Mouse (Mus musculus) hindbrain, embryonic 12.5 days (tissue): ENCODE measurements around the gene Tmem230. TPM values are rescaled to one million over a fixed set of nuclear protein-coding genes. Genes with fewer than 3 reads are reported as not detected.

Source experiments
- ATAC-seq: fragments of 200-750 bp; cut with Nextera tagmentation; 2 replicates; pipeline ENCODE4 v1.8.0; 2017; ENCODE audit warnings: moderate TSS enrichment; ENCODE audit not compliant: low FRiP score
- H3K27ac ChIP-seq: fragments of 300-500 bp; sonication (generic); 2 replicates; pipeline ENCODE4 v1.5.1; 2016; ENCODE audit warnings: mild to moderate bottlenecking
- H3K27me3 ChIP-seq: fragments of 300-500 bp; sonication (generic); 2 replicates; pipeline ENCODE4 v1.6.1; 2016; ENCODE audit warnings: mild to moderate bottlenecking
- H3K36me3 ChIP-seq: fragments of 300-500 bp; sonication (generic); 2 replicates; pipeline ENCODE4 v1.6.1; 2016; ENCODE audit warnings: mild to moderate bottlenecking
- H3K4me1 ChIP-seq: fragments of 300-500 bp; sonication (generic); 2 replicates; pipeline ENCODE4 v1.6.1; 2016
- H3K4me2 ChIP-seq: fragments of 300-500 bp; sonication (generic); replicated peaks from 2 replicates; pipeline ENCODE4 v1.6.1; 2016; ENCODE audit warnings: mild to moderate bottlenecking
- H3K4me3 ChIP-seq: fragments of 300-500 bp; sonication (generic); 2 replicates; pipeline ENCODE4 v1.5.1; 2016; ENCODE audit warnings: mild to moderate bottlenecking
- H3K9ac ChIP-seq: fragments of 300-500 bp; sonication (generic); 2 replicates; pipeline ENCODE4 v1.6.1; 2016; ENCODE audit warnings: mild to moderate bottlenecking, moderate library complexity
- H3K9me3 ChIP-seq: fragments of 300-500 bp; sonication (generic); replicated peaks from 2 replicates; pipeline ENCODE4 v1.6.1; 2016; ENCODE audit warnings: mild to moderate bottlenecking
- WGBS: fragments of 180-500 bp; shearing (Covaris S2); methylation state at CpG from one replicate; pipeline ENCODE4 v1.1.7; 2016; 5-methylcytosine and 5-hydroxymethylcytosine counted together
- polyA plus RNA-seq: library from polyadenylated mRNA; unstranded; fragments of >200 nt; fragmentation: Nextera tagmentation; extraction: Ambion mirVana; gene quantifications from 2 replicates; pipeline ENCODE4 v1.2.1, GENCODE M21; 2016

Tmem230 gene
- polyA plus RNA-seq, 1 experiment from 2014 or later, result 56.5 TPM

GRCm38 (mm10) chr2:132266086-132266485 lies 18.5 kb upstream of the Tmem230 start:
- ATAC-seq, result no peak
- no peak overlapping the region for H3K4me2 ChIP-seq
- no peaks in the 10 kb centered on the region for H3K36me3 ChIP-seq
- no peak overlapping the region for H3K9ac ChIP-seq
- H3K4me3 ChIP-seq, result no peak overlapping the region
- H3K27me3 ChIP-seq, result no peaks in the 10 kb centered on the region
- no peak overlapping the region for H3K27ac ChIP-seq
- H3K9me3 ChIP-seq, result no peaks in the 10 kb centered on the region
- H3K4me1 ChIP-seq, result peaks cover 14% of the 10 kb centered on the region
- WGBS, result 95% methylated on average over 3 of the region's 3 CpGs

GRCm38 (mm10) chr2:132265196-132265595 lies 17.6 kb upstream of the Tmem230 start:
- H3K4me3 ChIP-seq, result no peak overlapping the region
- 0 out of 2 replicates have a peak overlapping the region, but pooled peaks have one; percentile 76 for H3K4me2 ChIP-seq

GRCm38 (mm10) chr2:132264266-132264710 lies 16.7 kb upstream of the Tmem230 start:
- Histone ChIP-seq H3K4me2 (peak overlapping the region; percentile 76), H3K9me3 (no peaks in the 10 kb centered on the region), H3K4me1 (peaks cover 14% of the 10 kb centered on the region), H3K36me3 (no peaks in the 10 kb centered on the region), H3K27ac (no peak overlapping the region), H3K9ac (peak overlapping the region; percentile 74), H3K27me3 (no peaks in the 10 kb centered on the region), H3K4me3 (peak overlapping the region; percentile 74)
- WGBS, result 16% methylated on average over 6 of the region's 6 CpGs
- ATAC-seq, result no peak

More at GRCm38 (mm10) chr2:132265196-132265595, 17.6 kb upstream of the Tmem230 start:
- Histone ChIP-seq H3K9ac (no peak overlapping the region), H3K36me3 (no peaks in the 10 kb centered on the region), H3K27ac (no peak overlapping the region), H3K4me1 (peaks cover 14% of the 10 kb centered on the region), H3K27me3 (no peaks in the 10 kb centered on the region), H3K9me3 (no peaks in the 10 kb centered on the region)
- no peak for ATAC-seq
- 90% methylated on average over 9 of the region's 9 CpGs for WGBS

GRCm38 (mm10) chr2:132263421-132264265 lies 16.0 kb upstream of the Tmem230 start:
- no peaks in the 10 kb centered on the region for H3K27me3 ChIP-seq
- under 1% methylated on average over 47 of the region's 47 CpGs for WGBS
- no peaks in the 10 kb centered on the region for H3K36me3 ChIP-seq
- peaks cover 14% of the 10 kb centered on the region for H3K4me1 ChIP-seq
- H3K9me3 ChIP-seq, result no peaks in the 10 kb centered on the region
- peak overlapping the region; percentile 74 for H3K4me3 ChIP-seq
- peak overlapping the region; percentile 84 for H3K27ac ChIP-seq
- peak overlapping the region; percentile 76 for H3K4me2 ChIP-seq
- peak overlapping the region; percentile 74 for H3K9ac ChIP-seq
- peak; percentile 28 for ATAC-seq

GRCm38 (mm10) chr2:132262879-132263398 lies 15.3 kb upstream of the Tmem230 start, which contains the start of gene Cds2:
Gene Cds2, plus strand, starts transcription at chr2:132263148.
- Histone ChIP-seq H3K4me1 (peaks cover 14% of the 10 kb centered on the region), H3K4me2 (peak within 1 kb of the TSS; percentile 76), H3K27ac (peak within 1 kb of the TSS; percentile 84), H3K4me3 (peak within 1 kb of the TSS; percentile 74), H3K9ac (peak within 1 kb of the TSS; percentile 74), H3K36me3 (no peaks in the 10 kb centered on the region), H3K27me3 (no peaks in the 10 kb centered on the region), H3K9me3 (no peaks in the 10 kb centered on the region)
- peak; percentile 99 for ATAC-seq
- 1% methylated on average over 40 of the region's 49 CpGs for WGBS

- no peak for ATAC-seq
- WGBS, result 83% methylated on average over 6 of the region's 6 CpGs
Observed at GRCm38 (mm10) chr2:132262175-132262574, 14.6 kb upstream of the Tmem230 start.

GRCm38 (mm10) chr2:132260601-132261000 lies 13.0 kb upstream of the Tmem230 start:
- ATAC-seq, result no peak
- WGBS, result 96% methylated on average over 3 of the region's 3 CpGs
- H3K9ac ChIP-seq, result no peak overlapping the region
- H3K27me3 ChIP-seq, result no peaks in the 10 kb centered on the region
- no peak overlapping the region for H3K4me2 ChIP-seq
- no peaks in the 10 kb centered on the region for H3K36me3 ChIP-seq
- H3K27ac ChIP-seq, result no peak overlapping the region
- H3K4me3 ChIP-seq, result no peak overlapping the region
- H3K9me3 ChIP-seq, result no peaks in the 10 kb centered on the region
- H3K4me1 ChIP-seq, result peaks cover 14% of the 10 kb centered on the region

More at GRCm38 (mm10) chr2:132262175-132262574, 14.6 kb upstream of the Tmem230 start:
- H3K9ac ChIP-seq, result no peak overlapping the region
- H3K27me3 ChIP-seq, result no peaks in the 10 kb centered on the region
- no peak overlapping the region for H3K4me2 ChIP-seq
- no peak overlapping the region for H3K27ac ChIP-seq
- peaks cover 14% of the 10 kb centered on the region for H3K4me1 ChIP-seq
- H3K9me3 ChIP-seq, result no peaks in the 10 kb centered on the region
- no peak overlapping the region for H3K4me3 ChIP-seq
- H3K36me3 ChIP-seq, result no peaks in the 10 kb centered on the region

GRCm38 (mm10) chr2:132257350-132258068 lies 9.9 kb upstream of the Tmem230 start:
- Histone ChIP-seq H3K9ac (no peak overlapping the region), H3K4me3 (no peak overlapping the region), H3K4me2 (no peak overlapping the region), H3K9me3 (no peaks in the 10 kb centered on the region), H3K27me3 (no peaks in the 10 kb centered on the region), H3K36me3 (no peaks in the 10 kb centered on the region), H3K27ac (no peak overlapping the region), H3K4me1 (no peaks in the 10 kb centered on the region)
- no peak for ATAC-seq
- 93% methylated on average over 6 of the region's 6 CpGs for WGBS

- no peak overlapping the region for H3K27ac ChIP-seq
Observed at GRCm38 (mm10) chr2:132253603-132254002, 6.0 kb upstream of the Tmem230 start.

GRCm38 (mm10) chr2:132252542-132253528 lies 5.2 kb upstream of the Tmem230 start, which contains the start of gene Pcna:
Gene Pcna, minus strand, starts transcription at chr2:132253314.
- Histone ChIP-seq H3K9ac (peak within 1 kb of the TSS; percentile 64), H3K27ac (peak within 1 kb of the TSS; percentile 35; the same call in 1 of the 2 replicates), H3K4me3 (peak within 1 kb of the TSS; percentile 57), H3K36me3 (peaks cover 9% of the 10 kb centered on the region; the same call in 1 of the 2 replicates), H3K9me3 (no peaks in the 10 kb centered on the region), H3K4me2 (peak within 1 kb of the TSS; percentile 67), H3K4me1 (peaks cover 19% of the 10 kb centered on the region), H3K27me3 (no peaks in the 10 kb centered on the region)
- WGBS, result under 1% methylated on average over 78 of the region's 79 CpGs
- ATAC-seq, result peak; percentile 99

More at GRCm38 (mm10) chr2:132253603-132254002, 6.0 kb upstream of the Tmem230 start:
- peak overlapping the region; percentile 52 for H3K9ac ChIP-seq
- no peaks in the 10 kb centered on the region for H3K27me3 ChIP-seq
- H3K4me1 ChIP-seq, result peaks cover 15% of the 10 kb centered on the region
- no peak for ATAC-seq
- H3K4me3 ChIP-seq, result peak overlapping the region; percentile 57
- H3K4me2 ChIP-seq, result peak overlapping the region; percentile 67
- under 1% methylated on average over 7 of the region's 7 CpGs for WGBS
- H3K9me3 ChIP-seq, result no peaks in the 10 kb centered on the region
- H3K36me3 ChIP-seq, result peaks cover 9% of the 10 kb centered on the region; the same call in 1 of the 2 replicates

GRCm38 (mm10) chr2:132251911-132252310 lies 4.3 kb upstream of the Tmem230 start:
- Histone ChIP-seq H3K27ac (no peak overlapping the region), H3K9ac (peak overlapping the region; percentile 64), H3K4me1 (peaks cover 21% of the 10 kb centered on the region), H3K36me3 (peaks cover 9% of the 10 kb centered on the region; the same call in 1 of the 2 replicates), H3K4me2 (peak overlapping the region; percentile 67), H3K4me3 (peak overlapping the region; percentile 57), H3K27me3 (no peaks in the 10 kb centered on the region), H3K9me3 (no peaks in the 10 kb centered on the region)
- ATAC-seq, result no peak
- WGBS, result 12% methylated on average over 8 of the region's 8 CpGs
